ENCODE assay signal across 8 mouse cellular contexts in genomic region chr6:124745490-124746295, GRCm38 (mm10). TPM values are rescaled to one million over a fixed set of nuclear protein-coding genes. Genes with fewer than 3 reads are reported as not detected.
DNase-seq lines count a peak whose midpoint lies in the region; ATAC-seq and TF ChIP-seq lines count a peak whose summit lies in the region.

No protein-coding gene starts in this region.

- DNase-seq in MEL (ENCODE audit: low read depth, low spot score): peak; percentile 97
- peak; percentile 96 to 97 for DNase-seq in cerebellum, adult 2 months
- DNase-seq in forebrain, postnatal 0 days: peak; percentile 99
- peak; percentile 96 for DNase-seq in heart, postnatal 4 days
- peak; percentile 94 to 96 for DNase-seq in layer of hippocampus, adult 2 months (ENCODE audit: low spot score in 2 of 2)
- peak; percentile 97 for DNase-seq in lung, embryonic 14.5 days
- DNase-seq in testis, postnatal 14 days (ENCODE audit: low spot score): peak; percentile 94

- peaks cover 0 to 4% of the 10 kb centered on the region in 2 experiments; a peak in 2 of 4 replicates for H3K36me3 ChIP-seq in MEL (ENCODE audit: control insufficient read depth in 1 of 2, insufficient read depth in 2 of 2, low read length in 2 of 2)
- peaks cover 56% of the 10 kb centered on the region for H3K36me3 ChIP-seq in forebrain, postnatal 0 days (ENCODE audit: insufficient read depth)
- H3K36me3 ChIP-seq in lung, embryonic 14.5 days (ENCODE audit: insufficient read depth): peaks cover 69% of the 10 kb centered on the region

- ATAC-seq in forebrain, postnatal 0 days: peak; percentile 84
- peak; percentile 72 for ATAC-seq in lung, embryonic 14.5 days (ENCODE audit: insufficient read depth)
- ATAC-seq in neutrophil, adult 5-6 weeks (ENCODE audit: extremely low read depth, insufficient number of reproducible peaks, low FRiP score, poor library complexity, severe bottlenecking): peak; percentile 64

- no peaks in the 10 kb centered on the region for H3K9me3 ChIP-seq in MEL (replicated peaks; ENCODE audit: insufficient read depth, low read length)
- H3K9me3 ChIP-seq in forebrain, postnatal 0 days (ENCODE audit: low read length): no peaks in the 10 kb centered on the region
- no peaks in the 10 kb centered on the region for H3K9me3 ChIP-seq in lung, embryonic 14.5 days (ENCODE audit: low read depth, low read length)

- peak overlapping the region; percentile 100 for H3K4me2 ChIP-seq in forebrain, postnatal 0 days (ENCODE audit: low read depth)
- peak overlapping the region; percentile 97 for H3K4me2 ChIP-seq in lung, embryonic 14.5 days

- TF ChIP-seq POLR2A in MEL (IDR thresholded peaks at IDR 0.05; ENCODE audit: control insufficient read depth in 1 of 2, insufficient read depth in 1 of 2, low read depth in 1 of 2, low read length in 2 of 2, poor library complexity in 1 of 2): peak; percentile 37 to 63; a peak in 1 of 4 replicates
- peak; percentile 67 for TF ChIP-seq POLR2A in cerebellum, adult 2 months (IDR thresholded peaks at IDR 0.05; ENCODE audit: borderline replicate concordance, insufficient read depth, low read length)

- H3K4me3 ChIP-seq in MEL (ENCODE audit: control insufficient read depth in 1 of 2, insufficient read depth in 1 of 2, low read depth in 2 of 2, low read length in 2 of 2): peak overlapping the region; percentile 50 to 57
- H3K4me3 ChIP-seq in cerebellum, adult 2 months (replicated peaks; ENCODE audit: insufficient read depth, low read depth, low read length): peak overlapping the region; percentile 54
- peak overlapping the region; percentile 61 for H3K4me3 ChIP-seq in forebrain, postnatal 0 days (ENCODE audit: low read depth, low read length)
- H3K4me3 ChIP-seq in layer of hippocampus, adult 2 months: peak overlapping the region; percentile 75
- H3K4me3 ChIP-seq in lung, embryonic 14.5 days (ENCODE audit: low read depth, low read length): peak overlapping the region; percentile 44

- H3K27ac ChIP-seq in MEL (ENCODE audit: control insufficient read depth, low read depth, low read length): peak overlapping the region; percentile 25; the same call in 1 of the 2 replicates
- H3K27ac ChIP-seq in cerebellum, adult 2 months (ENCODE audit: insufficient read depth, low read length): peak overlapping the region; percentile 79
- H3K27ac ChIP-seq in forebrain, postnatal 0 days (ENCODE audit: low read depth, low read length): peak overlapping the region; percentile 89
- H3K27ac ChIP-seq in layer of hippocampus, adult 2 months: peak overlapping the region; percentile 98
- H3K27ac ChIP-seq in lung, embryonic 14.5 days (ENCODE audit: low read depth): peak overlapping the region; percentile 88

- peak; percentile 60 to 94 (median 91); a peak in 5 of 6 replicates for TF ChIP-seq CTCF in MEL (IDR thresholded peaks at IDR 0.05 in 2 of 3, conservative IDR thresholded peaks at IDR 0.05 in 1 of 3; ENCODE audit: control insufficient read depth in 1 of 3, insufficient read depth in 1 of 3, low read depth in 2 of 3, low read length in 3 of 3, poor library complexity in 1 of 3, severe bottlenecking in 1 of 3)
- peak; percentile 76 for TF ChIP-seq CTCF in cerebellum, adult 2 months (IDR thresholded peaks at IDR 0.05; ENCODE audit: borderline replicate concordance, insufficient read depth, low read depth, low read length)
- peak; percentile 90 for TF ChIP-seq CTCF in forebrain, postnatal 0 days (IDR thresholded peaks at IDR 0.05; ENCODE audit: low read depth)
- peak; percentile 98 for TF ChIP-seq CTCF in layer of hippocampus, adult 2 months (conservative IDR thresholded peaks at IDR 0.05)
- peak; percentile 75 for TF ChIP-seq CTCF in lung, embryonic 14.5 days (IDR thresholded peaks at IDR 0.05; ENCODE audit: low read depth)

- TF ChIP-seq RAD21 in MEL (IDR thresholded peaks at IDR 0.05; ENCODE audit: low read depth, low read length): no peak; the same call in 1 of the 2 replicates

- H3K27me3 ChIP-seq in MEL (ENCODE audit: control insufficient read depth in 1 of 2, insufficient read depth in 2 of 2, low read length in 2 of 2): no peaks in the 10 kb centered on the region
- H3K27me3 ChIP-seq in cerebellum, adult 2 months (ENCODE audit: control insufficient read depth, insufficient read depth, low read length): no peaks in the 10 kb centered on the region
- no peaks in the 10 kb centered on the region for H3K27me3 ChIP-seq in forebrain, postnatal 0 days (ENCODE audit: insufficient read depth, low read length)
- H3K27me3 ChIP-seq in lung, embryonic 14.5 days (ENCODE audit: insufficient read depth, low read length): no peaks in the 10 kb centered on the region

- TF ChIP-seq EP300 in MEL (IDR thresholded peaks at IDR 0.05; ENCODE audit: low read depth in 1 of 2, low read length in 2 of 2): no peak

- H3K9ac ChIP-seq in MEL (ENCODE audit: control insufficient read depth, low read depth, low read length, poor library complexity, severe bottlenecking): peak overlapping the region; percentile 80
- peak overlapping the region; percentile 83 for H3K9ac ChIP-seq in forebrain, postnatal 0 days
- peak overlapping the region; percentile 73 for H3K9ac ChIP-seq in lung, embryonic 14.5 days

- H3K4me1 ChIP-seq in MEL (ENCODE audit: control insufficient read depth in 1 of 2, insufficient read depth in 2 of 2, low read length in 2 of 2): peaks cover 0 to 4% of the 10 kb centered on the region in 2 experiments; a peak in 1 of 4 replicates
- H3K4me1 ChIP-seq in cerebellum, adult 2 months (ENCODE audit: control insufficient read depth, insufficient read depth, low read length): peaks cover 14% of the 10 kb centered on the region
- H3K4me1 ChIP-seq in forebrain, postnatal 0 days (ENCODE audit: insufficient read depth): no peaks in the 10 kb centered on the region
- 0 out of 2 replicates have a peak, but pooled peaks cover 11% of the 10 kb centered on the region for H3K4me1 ChIP-seq in lung, embryonic 14.5 days (ENCODE audit: insufficient read depth)

- 2% methylated on average over 85 of the region's 85 CpGs for WGBS in cerebellum, adult 2 months
- 3% methylated on average over 82 of the region's 85 CpGs for WGBS in forebrain, postnatal 0 days
- 2% methylated on average over 85 of the region's 85 CpGs for WGBS in lung, embryonic 14.5 days

- peaks cover 1% of the 10 kb centered on the region; the same call in 1 of the 2 replicates for H3K79me2 ChIP-seq in MEL (ENCODE audit: control insufficient read depth, insufficient read depth, low read length, poor library complexity)

RNA-seq across cellular contexts. Expression of gene Grcc10, which starts 4.5 kb away (rescaled TPM):
- total RNA-seq in MEL (2012; rRNA removed): 41.9 and 57.4 TPM in 2 replicates
- polyA plus RNA-seq in MEL (2012; ENCODE audit: insufficient read depth in 1 of 2, insufficient read length in 2 of 2, low read depth in 1 of 2, low replicate concordance in 2 of 2, missing spikeins in 1 of 2): 10 to 100 TPM in 1 of 2 experiments, not detected in 1; 62.9 TPM
- polyA plus RNA-seq in cerebellum, adult 2 months (2012; rRNA removed): 320 and 329 TPM in 2 replicates
- 257 and 314 TPM in 2 replicates for total RNA-seq in forebrain, postnatal 0 days (2014; rRNA removed)
- polyA plus RNA-seq in forebrain, postnatal 0 days (2015; fragmentation: Nextera tagmentation; extraction: Ambion mirVana): 699 and 862 TPM in 2 replicates
- 100 to 1,000 TPM; 259 to 300 TPM for total RNA-seq in heart, postnatal 4 days (2021)
- 100 to 1,000 TPM; 295 to 339 TPM for total RNA-seq in layer of hippocampus, adult 2 months (2021)
- polyA plus RNA-seq in lung, embryonic 14.5 days (2014; fragmentation: Nextera tagmentation; extraction: Ambion mirVana): 429 and 440 TPM in 2 replicates
- total RNA-seq in neutrophil, adult 5-6 weeks (2017): 161 and 171 TPM in 2 replicates

RNA-seq across cellular contexts. Expression of gene Ptpn6, which starts 7.2 kb away (rescaled TPM):
- 74.1 and 91.9 TPM in 2 replicates for total RNA-seq in MEL (2012; rRNA removed)
- 100 to 1,000 TPM in 1 of 2 experiments, not detected in 1; 184 TPM for polyA plus RNA-seq in MEL (2012; ENCODE audit: insufficient read depth in 1 of 2, insufficient read length in 2 of 2, low read depth in 1 of 2, low replicate concordance in 2 of 2, missing spikeins in 1 of 2)
- 2.2 and 2.4 TPM in 2 replicates for polyA plus RNA-seq in cerebellum, adult 2 months (2012; rRNA removed)
- total RNA-seq in forebrain, postnatal 0 days (2014; rRNA removed): 2.2 and 2.9 TPM in 2 replicates
- polyA plus RNA-seq in forebrain, postnatal 0 days (2015; fragmentation: Nextera tagmentation; extraction: Ambion mirVana): 3.6 and 3.8 TPM in 2 replicates
- total RNA-seq in heart, postnatal 4 days (2021): 1 to 10 TPM; 5.3 to 5.4 TPM
- 1 to 10 TPM; 5.5 to 6.6 TPM for total RNA-seq in layer of hippocampus, adult 2 months (2021)
- polyA plus RNA-seq in lung, embryonic 14.5 days (2014; fragmentation: Nextera tagmentation; extraction: Ambion mirVana): 12.1 and 12.6 TPM in 2 replicates
- 1,943 and 2,202 TPM in 2 replicates for total RNA-seq in neutrophil, adult 5-6 weeks (2017)

RNA-seq across cellular contexts. Expression of gene Gm45234, which starts 10.1 kb away (rescaled TPM):
- total RNA-seq in MEL (2012; rRNA removed): not detected in 2 replicates
- under 1 TPM in 1 of 2 experiments, not detected in 1; 0.15 TPM for polyA plus RNA-seq in MEL (2012; ENCODE audit: insufficient read depth in 1 of 2, insufficient read length in 2 of 2, low read depth in 1 of 2, low replicate concordance in 2 of 2, missing spikeins in 1 of 2)
- not detected in 2 replicates for polyA plus RNA-seq in cerebellum, adult 2 months (2012; rRNA removed)
- not detected in 2 replicates for total RNA-seq in forebrain, postnatal 0 days (2014; rRNA removed)
- 0.11 TPM in 1 of 2 replicates, not detected in the other for polyA plus RNA-seq in forebrain, postnatal 0 days (2015; fragmentation: Nextera tagmentation; extraction: Ambion mirVana)
- total RNA-seq in heart, postnatal 4 days (2021): 1 to 10 TPM in 1 of 2 experiments, not detected in 1; 2.1 TPM
- not detected for total RNA-seq in layer of hippocampus, adult 2 months (2021)
- not detected in 2 replicates for polyA plus RNA-seq in lung, embryonic 14.5 days (2014; fragmentation: Nextera tagmentation; extraction: Ambion mirVana)
- total RNA-seq in neutrophil, adult 5-6 weeks (2017): 0.74 TPM in 1 of 2 replicates, not detected in the other

RNA-seq across cellular contexts. Expression of gene Atn1, which starts 10.6 kb away (rescaled TPM):
- 1.6 and 1.7 TPM in 2 replicates for total RNA-seq in MEL (2012; rRNA removed)
- 10 to 100 TPM in 1 of 2 experiments, not detected in 1; 43.2 TPM for polyA plus RNA-seq in MEL (2012; ENCODE audit: insufficient read depth in 1 of 2, insufficient read length in 2 of 2, low read depth in 1 of 2, low replicate concordance in 2 of 2, missing spikeins in 1 of 2)
- 83.5 and 90.3 TPM in 2 replicates for polyA plus RNA-seq in cerebellum, adult 2 months (2012; rRNA removed)
- total RNA-seq in forebrain, postnatal 0 days (2014; rRNA removed): 15.0 and 16.7 TPM in 2 replicates
- polyA plus RNA-seq in forebrain, postnatal 0 days (2015; fragmentation: Nextera tagmentation; extraction: Ambion mirVana): 19.3 and 24.2 TPM in 2 replicates
- total RNA-seq in heart, postnatal 4 days (2021): 10 to 100 TPM; 61.0 to 70.5 TPM
- 100 to 1,000 TPM; 159 to 164 TPM for total RNA-seq in layer of hippocampus, adult 2 months (2021)
- polyA plus RNA-seq in lung, embryonic 14.5 days (2014; fragmentation: Nextera tagmentation; extraction: Ambion mirVana): 13.1 and 15.1 TPM in 2 replicates
- 6.5 and 11.6 TPM in 2 replicates for total RNA-seq in neutrophil, adult 5-6 weeks (2017)

RNA-seq across cellular contexts. Expression of gene Eno2, which starts 23.8 kb away (rescaled TPM):
- 3.2 and 5.5 TPM in 2 replicates for total RNA-seq in MEL (2012; rRNA removed)
- 10 to 100 TPM in 1 of 2 experiments, not detected in 1; 12.5 TPM for polyA plus RNA-seq in MEL (2012; ENCODE audit: insufficient read depth in 1 of 2, insufficient read length in 2 of 2, low read depth in 1 of 2, low replicate concordance in 2 of 2, missing spikeins in 1 of 2)
- 888 and 918 TPM in 2 replicates for polyA plus RNA-seq in cerebellum, adult 2 months (2012; rRNA removed)
- total RNA-seq in forebrain, postnatal 0 days (2014; rRNA removed): 130 and 148 TPM in 2 replicates
- polyA plus RNA-seq in forebrain, postnatal 0 days (2015; fragmentation: Nextera tagmentation; extraction: Ambion mirVana): 88.5 and 113 TPM in 2 replicates
- total RNA-seq in heart, postnatal 4 days (2021): 10 to 100 TPM; 10.0 to 10.2 TPM
- total RNA-seq in layer of hippocampus, adult 2 months (2021): 1,000 to 10,000 TPM in 1 of 2 experiments, 100 to 1,000 TPM in 1; 981 to 1,025 TPM
- 2.2 and 4.1 TPM in 2 replicates for polyA plus RNA-seq in lung, embryonic 14.5 days (2014; fragmentation: Nextera tagmentation; extraction: Ambion mirVana)
- not detected in 2 replicates for total RNA-seq in neutrophil, adult 5-6 weeks (2017)

Comparison
In these comparisons a context has a peak if more than half of its experiments do, and no peak if none do; other contexts are left out.
1. Peak in every context shown above with its lines: DNase-seq, ATAC-seq, H3K4me3 ChIP-seq and H3K27ac ChIP-seq.
2. H3K27ac ChIP-seq: peak in every context shown above with its lines; median percentile 98 in layer of hippocampus, adult 2 months; 89 in forebrain, postnatal 0 days; 88 in lung, embryonic 14.5 days; 79 in cerebellum, adult 2 months; 25 in MEL.
3. RNA of gene Ptpn6, which starts 7.2 kb away (total RNA-seq): 1,943 to 2,202 TPM in neutrophil, adult 5-6 weeks; 74.1 to 91.9 TPM in MEL, 5.5 to 6.6 TPM in layer of hippocampus, adult 2 months, 5.3 to 5.4 TPM in heart, postnatal 4 days and 2.2 to 2.9 TPM in forebrain, postnatal 0 days; every median in the first group is over 10 times any median in the second.